Mouse (Mus musculus) embryonic fibroblast, embryonic 13.5 days (primary cell): ENCODE results near the gene 1700029F12Rik.

Experiments used
- CTCF ChIP-seq: IDR thresholded peaks from 2 replicates; pipeline ENCODE4 v1.5.1; 2011; ENCODE audit warnings: mild to moderate bottlenecking, control low read depth, low read length, moderate library complexity, borderline replicate concordance; ENCODE audit not compliant: insufficient read depth
- POLR2A ChIP-seq: IDR thresholded peaks from 2 replicates; pipeline ENCODE4 v1.6.1; 2011; ENCODE audit warnings: low read depth, mild to moderate bottlenecking, control low read depth, low read length, moderate library complexity

- TF ChIP-seq CTCF (no peak), POLR2A (no peak)
Measured at GRCm38 (mm10) chr13:96997080-96997479, 37.1 kb downstream of the 1700029F12Rik start.
